Mouse (Mus musculus): ENCODE measurements around the gene Cdc42bpg. TPM values are rescaled to one million over a fixed set of nuclear protein-coding genes. Genes with fewer than 3 reads are reported as not detected.

Gene Cdc42bpg
- polyA plus RNA-seq, 1 experiment, result 133 TPM

DNA sequence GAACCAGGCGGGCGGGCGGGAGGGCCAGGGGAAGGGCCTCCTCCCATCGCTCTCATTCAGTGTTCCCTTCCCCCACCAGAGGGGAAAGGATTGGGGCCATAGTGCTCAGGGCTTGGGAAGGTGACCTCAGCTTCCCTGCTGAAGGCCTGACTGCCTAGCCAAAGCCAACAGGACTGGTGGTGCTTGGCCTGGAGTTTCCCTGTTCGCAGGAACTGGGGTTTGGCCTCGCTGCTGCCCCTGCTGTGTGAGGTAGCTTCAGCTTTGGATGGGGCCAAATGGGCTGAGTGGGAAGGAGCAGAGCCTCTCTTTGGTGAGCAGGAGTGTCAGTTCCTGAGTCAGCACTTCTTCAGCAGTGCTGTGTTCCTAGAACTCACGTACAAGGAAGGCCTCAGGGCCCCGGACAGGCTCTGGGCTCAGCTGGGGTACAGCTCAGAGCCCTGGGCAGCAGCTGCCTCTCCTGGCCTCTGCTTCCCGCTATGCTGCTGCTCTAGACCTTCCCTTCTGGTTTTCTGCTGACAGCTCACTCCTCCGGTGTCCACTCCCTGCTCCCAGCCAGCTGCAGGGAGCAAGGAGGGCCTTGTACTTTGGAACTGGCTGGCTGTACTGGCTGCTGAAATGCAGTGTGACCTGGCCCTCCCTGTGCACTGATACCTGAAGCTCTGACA, 15.0 kb upstream of the Cdc42bpg start:
- no peak for TF ChIP-seq POLR2A (IDR thresholded peaks at IDR 0.05; ENCODE audit: borderline replicate concordance, extremely low read depth, low read depth, low read length)
- no peak for TF ChIP-seq CTCF (IDR thresholded peaks at IDR 0.05; ENCODE audit: insufficient read depth, low read length)
- DNase-seq, result no peak
- WGBS, result 48% methylated on average over 10 of the region's 10 CpGs
- Histone ChIP-seq H3K4me3 (replicated peaks; ENCODE audit: extremely low read depth, low read depth, low read length) (no peak overlapping the region), H3K4me1 (ENCODE audit: control insufficient read depth, insufficient read depth, low read length) (peaks cover 45% of the 10 kb centered on the region)

DNA sequence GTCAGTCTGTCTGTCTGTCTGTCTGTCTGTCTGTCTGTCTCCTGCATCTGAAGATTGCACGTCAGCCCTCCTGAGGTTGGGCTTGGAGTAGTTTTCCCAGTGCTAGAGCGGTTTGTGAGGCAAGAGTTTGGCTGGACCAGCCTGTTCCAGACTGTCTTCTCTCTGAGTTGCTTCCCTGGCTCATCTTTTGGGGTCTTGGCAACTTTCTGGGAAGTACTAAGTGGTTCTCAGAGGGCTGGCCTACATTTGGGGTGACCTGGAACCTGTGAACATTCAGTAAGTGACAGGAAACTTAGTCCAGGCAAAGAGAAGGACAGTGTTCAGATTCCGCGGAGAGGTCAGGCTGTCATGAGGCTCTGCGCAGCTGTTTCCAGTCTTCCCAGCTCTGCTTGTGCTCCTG, 14.0 kb upstream of the Cdc42bpg start:
- TF ChIP-seq CTCF (IDR thresholded peaks at IDR 0.05; ENCODE audit: insufficient read depth, low read length) (no peak), POLR2A (IDR thresholded peaks at IDR 0.05; ENCODE audit: borderline replicate concordance, extremely low read depth, low read depth, low read length) (no peak)
- no peak overlapping the region for H3K4me3 ChIP-seq (replicated peaks; ENCODE audit: extremely low read depth, low read depth, low read length)
- WGBS, result 75% methylated on average over 5 of the region's 5 CpGs
- DNase-seq, result no peak
- H3K4me1 ChIP-seq (ENCODE audit: control insufficient read depth, insufficient read depth, low read length), result peaks cover 39% of the 10 kb centered on the region

DNA sequence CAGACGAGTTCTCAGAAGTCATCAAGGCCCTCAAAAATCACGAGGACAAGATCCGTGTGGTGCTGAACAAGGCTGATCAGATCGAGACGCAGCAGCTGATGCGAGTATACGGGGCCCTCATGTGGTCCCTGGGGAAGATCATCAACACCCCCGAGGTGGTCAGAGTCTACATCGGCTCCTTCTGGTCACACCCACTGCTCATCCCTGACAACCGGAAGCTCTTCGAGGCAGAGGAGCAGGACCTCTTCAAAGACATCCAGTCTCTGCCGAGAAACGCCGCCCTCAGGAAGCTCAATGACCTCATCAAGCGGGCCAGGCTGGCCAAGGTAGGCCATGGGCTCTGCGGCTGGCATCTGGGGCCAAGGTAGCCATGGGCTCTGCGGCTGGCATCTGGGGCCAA, 12.0 kb upstream of the Cdc42bpg start:
- TF ChIP-seq POLR2A (IDR thresholded peaks at IDR 0.05; ENCODE audit: borderline replicate concordance, extremely low read depth, low read depth, low read length) (no peak), CTCF (IDR thresholded peaks at IDR 0.05; ENCODE audit: insufficient read depth, low read length) (no peak)
- no peak for DNase-seq
- 73% methylated on average over 17 of the region's 17 CpGs for WGBS
- Histone ChIP-seq H3K4me3 (replicated peaks; ENCODE audit: extremely low read depth, low read depth, low read length) (no peak overlapping the region), H3K4me1 (ENCODE audit: control insufficient read depth, insufficient read depth, low read length) (peaks cover 52% of the 10 kb centered on the region)

DNA sequence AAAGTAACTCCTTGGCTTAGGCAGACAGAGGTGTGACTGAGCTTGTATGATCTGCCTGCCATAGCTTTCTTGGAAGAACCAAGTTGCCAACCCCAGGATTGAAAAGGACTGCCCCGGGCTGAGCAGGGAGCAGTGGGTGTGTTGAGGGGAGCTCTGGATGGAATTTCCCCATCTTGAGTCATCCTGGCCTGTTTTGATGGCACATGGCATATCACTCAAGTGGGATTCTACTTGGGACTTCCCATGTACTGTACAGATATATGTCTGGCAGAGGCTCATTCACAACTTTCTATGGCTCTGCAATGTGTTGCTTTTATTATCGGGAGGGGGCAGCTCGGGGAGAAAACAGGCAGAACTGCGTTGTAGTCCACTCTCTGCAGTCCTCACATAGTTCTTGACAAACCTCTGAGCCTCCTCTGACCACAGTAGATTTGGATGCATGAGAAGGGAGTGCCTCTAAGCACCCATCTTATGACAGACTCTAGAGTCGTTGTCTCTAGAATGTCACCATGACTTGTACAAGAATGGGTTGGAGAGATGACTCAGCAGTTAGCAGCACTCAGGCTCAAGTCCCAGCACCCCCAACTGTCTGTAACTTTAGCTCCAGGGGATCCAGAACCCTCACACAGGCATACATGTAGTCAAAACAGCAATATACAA, 9.6 kb upstream of the Cdc42bpg start:
- DNase-seq, result no peak
- WGBS, result 64% methylated on average over 5 of the region's 5 CpGs
- TF ChIP-seq POLR2A (IDR thresholded peaks at IDR 0.05; ENCODE audit: borderline replicate concordance, extremely low read depth, low read depth, low read length), result no peak
- no peak overlapping the region for H3K4me3 ChIP-seq (replicated peaks; ENCODE audit: extremely low read depth, low read depth, low read length)
- H3K4me1 ChIP-seq (ENCODE audit: control insufficient read depth, insufficient read depth, low read length), result peaks cover 51% of the 10 kb centered on the region

DNA sequence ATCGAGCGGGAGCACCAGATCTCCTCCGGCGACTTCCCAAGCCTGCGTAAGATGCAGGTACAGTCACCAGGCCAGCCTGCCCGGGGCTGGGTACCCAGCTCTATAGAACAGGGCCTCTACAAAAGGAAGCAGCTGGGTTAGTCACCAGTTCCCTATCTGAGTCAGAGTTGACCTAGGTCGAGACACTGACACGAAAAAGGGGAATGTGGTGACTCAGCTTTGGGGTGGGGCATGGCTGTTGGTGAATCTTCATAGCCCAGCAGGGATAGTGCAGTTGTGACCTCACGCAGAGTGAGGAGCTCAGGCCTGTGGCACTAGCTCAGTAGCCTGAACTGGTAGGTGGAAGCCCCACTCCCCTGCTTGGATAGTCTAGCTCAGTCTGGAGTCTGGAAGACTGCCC, 8.6 kb upstream of the Cdc42bpg start:
- H3K4me1 ChIP-seq (ENCODE audit: control insufficient read depth, insufficient read depth, low read length), result peaks cover 47% of the 10 kb centered on the region
- peak; percentile 31 for DNase-seq
- TF ChIP-seq CTCF (IDR thresholded peaks at IDR 0.05; ENCODE audit: insufficient read depth, low read length), result no peak
- no peak for TF ChIP-seq POLR2A (IDR thresholded peaks at IDR 0.05; ENCODE audit: borderline replicate concordance, extremely low read depth, low read depth, low read length)
- WGBS, result 59% methylated on average over 9 of the region's 9 CpGs
- no peak overlapping the region for H3K4me3 ChIP-seq (replicated peaks; ENCODE audit: extremely low read depth, low read depth, low read length)

DNA sequence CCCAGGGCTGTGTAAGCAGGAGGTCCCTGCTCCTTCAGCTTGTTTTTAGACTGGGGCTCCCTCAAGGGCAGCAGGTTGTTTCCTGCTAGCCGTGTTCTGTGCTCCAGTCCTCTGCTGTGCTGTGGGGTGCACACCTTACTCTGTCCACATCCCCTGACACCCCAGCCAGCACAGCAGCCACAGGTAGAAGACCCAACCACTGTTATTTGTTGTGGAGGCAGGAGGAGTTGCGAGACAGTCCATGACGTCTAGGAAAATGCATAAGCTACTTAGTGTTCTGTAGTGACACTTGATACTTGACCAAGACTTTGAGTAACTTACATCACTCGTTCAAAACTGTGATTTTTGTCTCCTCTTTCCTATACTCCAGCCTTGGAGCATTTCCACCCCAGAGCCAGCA, 7.3 kb upstream of the Cdc42bpg start:
- no peak overlapping the region for H3K4me3 ChIP-seq (replicated peaks; ENCODE audit: extremely low read depth, low read depth, low read length)
- H3K4me1 ChIP-seq (ENCODE audit: control insufficient read depth, insufficient read depth, low read length), result peaks cover 48% of the 10 kb centered on the region
- WGBS, result 52% methylated on average over 4 of the region's 4 CpGs
- TF ChIP-seq POLR2A (IDR thresholded peaks at IDR 0.05; ENCODE audit: borderline replicate concordance, extremely low read depth, low read depth, low read length) (no peak), CTCF (IDR thresholded peaks at IDR 0.05; ENCODE audit: insufficient read depth, low read length) (no peak)
- no peak for DNase-seq

DNA sequence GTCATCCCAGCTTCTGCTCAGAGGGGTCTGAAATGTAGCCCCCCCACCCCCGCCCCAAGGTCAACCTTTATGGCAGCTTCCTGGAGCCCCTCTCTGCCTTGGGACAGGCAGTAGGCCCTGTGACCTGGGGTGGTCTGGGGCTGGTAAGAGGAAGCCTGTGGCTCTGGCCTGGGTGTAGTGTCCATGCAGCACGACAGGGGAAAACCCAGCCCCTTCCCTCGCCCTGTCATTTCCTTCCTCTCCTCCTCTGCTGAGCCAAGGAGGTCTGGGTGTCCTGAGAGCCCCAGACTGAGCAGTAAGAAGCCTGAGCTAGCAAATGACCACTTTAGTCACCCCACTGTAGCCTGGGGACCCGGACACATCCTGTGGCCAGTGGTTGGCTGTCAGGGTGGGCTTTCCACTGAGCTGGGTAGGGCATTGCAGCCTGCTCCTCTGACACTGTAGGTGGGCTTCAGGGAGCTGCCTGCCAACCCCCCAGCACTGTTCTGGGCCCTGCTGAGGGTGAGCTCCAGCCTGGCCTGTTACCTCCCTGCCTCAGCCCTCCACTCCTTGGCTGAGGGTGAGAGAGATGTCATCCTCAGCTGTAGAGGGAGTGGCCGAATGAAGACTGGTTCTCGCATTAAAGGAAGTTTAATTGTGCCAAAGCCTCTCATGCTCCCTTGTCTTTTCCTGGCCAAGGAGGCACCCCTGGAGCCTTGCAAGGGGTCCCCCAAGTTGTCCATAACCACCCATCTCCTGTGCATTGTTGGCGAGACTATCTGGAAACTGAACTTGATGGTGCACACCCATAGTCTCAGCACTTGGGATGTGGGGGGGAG, 6.6 kb upstream of the Cdc42bpg start:
- Histone ChIP-seq H3K4me3 (replicated peaks; ENCODE audit: extremely low read depth, low read depth, low read length) (no peak overlapping the region), H3K4me1 (ENCODE audit: control insufficient read depth, insufficient read depth, low read length) (peaks cover 49% of the 10 kb centered on the region)
- no peak for DNase-seq
- 42% methylated on average over 7 of the region's 7 CpGs for WGBS
- TF ChIP-seq CTCF (IDR thresholded peaks at IDR 0.05; ENCODE audit: insufficient read depth, low read length) (no peak), POLR2A (IDR thresholded peaks at IDR 0.05; ENCODE audit: borderline replicate concordance, extremely low read depth, low read depth, low read length) (peak; percentile 17; the same call in 1 of the 2 replicates)

DNA sequence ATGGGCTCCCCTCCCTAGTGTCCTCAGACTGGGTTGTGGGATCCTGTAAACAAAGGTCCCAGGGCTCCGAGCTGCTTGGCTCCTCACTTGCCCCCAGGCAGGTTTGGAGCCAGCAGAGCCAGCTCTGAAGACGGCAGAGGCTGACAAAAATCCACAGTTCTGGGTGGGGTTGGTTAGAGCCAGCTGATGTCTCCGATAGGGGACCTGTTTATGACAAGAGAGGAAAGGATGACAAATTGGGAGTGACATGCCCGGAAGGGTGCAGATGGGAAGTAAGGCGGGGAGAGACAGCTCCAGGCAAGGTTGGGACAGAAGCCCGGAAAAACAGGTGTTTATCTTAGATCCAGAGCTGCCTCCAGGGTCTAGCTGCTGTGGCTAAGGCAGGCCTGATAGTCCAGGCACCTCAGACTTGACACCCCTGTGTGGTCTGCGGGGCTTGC, 5.8 kb upstream of the Cdc42bpg start:
- Histone ChIP-seq H3K4me3 (replicated peaks; ENCODE audit: extremely low read depth, low read depth, low read length) (no peak overlapping the region), H3K4me1 (ENCODE audit: control insufficient read depth, insufficient read depth, low read length) (peaks cover 51% of the 10 kb centered on the region)
- DNase-seq, result peak; percentile 46
- no peak for TF ChIP-seq CTCF (IDR thresholded peaks at IDR 0.05; ENCODE audit: insufficient read depth, low read length)
- TF ChIP-seq POLR2A (IDR thresholded peaks at IDR 0.05; ENCODE audit: borderline replicate concordance, extremely low read depth, low read depth, low read length), result no peak
- 36% methylated on average over 7 of the region's 7 CpGs for WGBS

DNA sequence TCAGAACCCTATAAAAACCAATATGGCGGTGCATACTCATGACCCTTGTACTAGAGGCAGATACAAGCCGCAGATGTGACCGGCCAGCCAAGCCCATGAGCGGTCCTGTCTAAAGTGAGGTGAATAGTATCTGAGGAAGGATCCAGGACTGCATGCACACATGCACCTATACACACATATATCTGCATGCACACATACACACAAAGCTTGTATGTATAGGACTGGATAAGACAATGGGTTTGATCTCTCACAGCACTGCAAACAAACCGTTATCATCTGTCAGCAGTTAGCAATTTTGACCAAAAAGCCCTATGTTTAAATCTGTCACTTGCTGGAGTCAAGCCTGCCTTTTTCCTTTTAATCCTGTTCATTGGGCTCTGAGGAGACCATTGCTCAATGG, 4.1 kb upstream of the Cdc42bpg start:
- Histone ChIP-seq H3K4me1 (ENCODE audit: control insufficient read depth, insufficient read depth, low read length) (peaks cover 51% of the 10 kb centered on the region), H3K4me3 (replicated peaks; ENCODE audit: extremely low read depth, low read depth, low read length) (no peak overlapping the region)
- WGBS, result 86% methylated on average over 5 of the region's 5 CpGs
- TF ChIP-seq POLR2A (IDR thresholded peaks at IDR 0.05; ENCODE audit: borderline replicate concordance, extremely low read depth, low read depth, low read length) (no peak), CTCF (IDR thresholded peaks at IDR 0.05; ENCODE audit: insufficient read depth, low read length) (no peak)
- DNase-seq, result no peak
